Mouse (Mus musculus) cerebellum, adult 18-20 months (tissue): ENCODE measurements around the gene Ilf3.

Source experiments
- DNase-seq, 2 experiments: peaks; one replicate each; pipeline ENCODE4 v3.0.0; 2021

Ilf3 gene

DNA sequence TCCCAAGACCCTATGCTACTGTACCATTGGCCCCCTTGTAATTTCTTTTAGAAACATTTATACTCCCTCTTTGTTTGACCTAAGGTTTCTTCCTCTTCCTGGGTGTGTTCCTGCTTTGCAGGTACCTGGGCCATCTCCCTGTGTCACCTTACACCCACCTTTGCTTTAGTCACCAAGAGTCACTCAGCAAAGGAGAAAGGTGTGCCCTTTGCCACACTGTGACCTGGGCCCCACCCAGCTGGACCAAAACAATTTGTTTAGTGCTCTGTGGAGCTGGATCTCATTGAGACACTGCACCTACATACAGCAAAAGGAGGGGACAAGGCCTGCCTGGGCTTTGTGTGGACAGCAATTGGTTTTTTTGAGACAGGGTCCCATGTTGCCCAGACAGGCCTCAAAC is 72.7 kb downstream of the Ilf3 start:
- no peak for DNase-seq

DNA sequence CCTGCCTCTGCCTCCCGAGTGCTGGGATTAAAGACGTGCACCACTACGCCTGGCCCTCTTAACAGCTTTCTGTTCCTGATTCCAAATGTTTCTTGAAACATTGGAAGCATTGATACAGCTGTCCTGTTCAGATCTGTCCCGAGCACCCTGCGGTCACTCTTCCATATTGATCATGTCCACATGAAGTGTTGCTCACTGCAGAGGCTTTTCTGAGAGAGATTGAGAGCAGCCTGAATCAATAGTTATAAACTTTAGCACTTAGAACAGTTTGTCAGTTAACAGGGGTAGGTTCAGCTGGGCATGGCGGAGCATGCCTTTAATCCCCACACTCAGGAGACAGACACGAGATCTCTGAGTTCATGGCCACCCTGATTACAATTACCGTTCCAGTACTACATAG is 76.2 kb downstream of the Ilf3 start:
- no peak for DNase-seq

DNA sequence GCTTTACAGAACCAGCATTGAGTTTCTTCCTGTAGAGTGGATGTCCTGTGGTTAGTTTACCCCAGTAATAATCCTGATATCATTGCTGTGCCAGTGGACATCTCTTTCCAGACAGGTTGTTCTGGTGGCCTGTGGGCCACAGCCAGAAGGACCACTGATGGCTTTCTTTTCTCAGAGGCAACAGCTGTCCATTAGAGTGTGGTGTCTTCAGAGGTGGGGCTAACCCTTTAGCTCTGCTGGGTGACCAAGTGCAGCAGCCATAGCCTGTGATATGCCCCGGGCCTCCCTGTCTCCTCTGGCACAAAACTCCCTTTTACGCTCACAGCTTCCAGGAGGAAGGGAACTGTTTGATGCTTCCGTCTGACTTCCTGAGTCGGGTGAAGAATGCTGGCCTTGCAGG is 76.9 kb downstream of the Ilf3 start:
- no peak for DNase-seq

DNA sequence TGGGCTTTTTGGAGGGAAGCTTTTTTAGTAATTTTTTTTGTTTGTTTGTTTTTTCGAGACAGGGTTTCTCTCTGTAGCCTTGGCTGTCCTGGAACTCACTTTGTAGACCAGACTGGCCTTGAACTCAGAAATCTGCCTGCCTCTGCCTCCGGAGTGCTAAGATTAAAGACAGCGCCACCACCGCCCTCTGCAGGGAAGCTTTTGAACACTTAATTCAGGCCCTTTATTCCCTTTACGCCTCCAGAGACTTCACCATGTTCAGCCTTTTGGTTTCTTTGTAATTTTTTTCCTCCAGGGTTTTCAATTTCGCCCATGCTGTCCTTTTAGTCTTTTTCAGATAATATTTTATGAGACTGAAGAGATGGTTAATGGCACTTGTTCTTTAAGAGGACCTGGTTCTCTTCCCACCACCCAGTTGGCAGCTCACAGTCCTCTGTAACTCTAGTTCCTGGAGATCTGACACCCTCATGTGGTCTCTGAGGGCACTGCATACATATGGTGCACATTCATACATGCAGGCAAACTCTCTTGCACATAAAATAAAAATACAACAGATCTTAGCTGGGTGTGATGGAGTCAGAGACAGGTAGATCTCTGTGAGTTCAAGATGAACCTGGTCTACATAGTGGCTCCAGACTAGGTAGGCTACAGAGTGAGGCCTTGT is 77.5 kb downstream of the Ilf3 start:
- no peak for DNase-seq

DNA sequence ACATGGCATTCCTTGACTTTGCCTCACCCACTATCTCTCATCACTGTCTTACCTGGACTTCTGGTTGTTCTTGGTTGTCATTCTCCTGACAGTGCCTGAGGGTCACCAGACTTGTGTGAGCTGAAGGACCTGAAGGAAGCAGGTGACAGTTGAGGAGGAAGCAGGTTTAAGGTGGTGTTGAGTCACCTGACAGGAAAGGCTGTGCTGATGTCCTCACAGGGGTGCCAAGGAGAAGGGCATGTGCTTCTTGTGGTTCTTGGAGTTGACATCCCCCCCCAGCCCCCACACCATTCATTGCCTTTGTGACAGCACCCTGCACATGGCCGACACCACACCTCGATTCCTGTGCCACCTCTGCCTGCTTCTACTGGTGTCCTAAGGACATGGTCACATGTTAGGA is 80.1 kb downstream of the Ilf3 start:
- no peak for DNase-seq

DNA sequence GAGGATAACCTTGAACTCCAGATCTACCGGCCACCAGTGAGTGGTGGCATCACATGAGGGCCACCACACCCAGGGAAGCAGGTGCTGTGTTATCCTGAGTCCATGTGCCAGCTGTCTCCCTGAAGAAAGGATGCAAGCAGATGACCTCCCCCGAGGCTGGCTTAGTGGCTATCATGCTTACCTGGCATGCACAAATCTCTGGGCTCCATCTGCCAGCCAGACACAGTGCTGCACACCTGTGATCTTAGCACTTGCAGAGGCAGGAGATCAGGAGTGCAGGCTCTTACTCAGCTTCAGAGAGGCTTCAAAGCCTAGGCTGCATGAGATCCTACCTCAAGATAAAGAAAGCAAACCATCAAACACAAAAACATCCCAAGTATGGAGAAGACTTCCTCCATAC is 82.0 kb downstream of the Ilf3 start:
- peak in 1 of 2 experiments; percentile 29 for DNase-seq

DNA sequence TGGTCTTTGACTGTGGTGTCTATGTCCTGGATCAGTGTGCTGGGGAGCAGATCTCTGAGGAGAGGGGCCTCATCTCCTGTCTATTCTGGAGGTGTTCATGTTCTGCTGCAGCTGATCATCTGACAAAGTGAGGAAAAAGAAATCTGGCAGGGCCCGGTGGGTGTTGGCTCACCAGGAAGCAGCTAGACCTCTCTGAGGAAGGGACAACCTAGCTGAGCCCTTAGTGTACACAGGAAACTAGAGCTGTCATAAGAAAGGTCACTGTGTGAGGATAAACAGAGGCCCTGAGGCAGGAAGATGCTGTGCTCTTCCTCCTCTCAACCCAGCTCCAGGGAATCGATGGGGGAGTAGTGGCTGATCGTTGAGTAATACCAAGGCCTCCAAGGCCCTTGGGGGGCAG is 82.6 kb downstream of the Ilf3 start:
- DNase-seq, result no peak

DNA sequence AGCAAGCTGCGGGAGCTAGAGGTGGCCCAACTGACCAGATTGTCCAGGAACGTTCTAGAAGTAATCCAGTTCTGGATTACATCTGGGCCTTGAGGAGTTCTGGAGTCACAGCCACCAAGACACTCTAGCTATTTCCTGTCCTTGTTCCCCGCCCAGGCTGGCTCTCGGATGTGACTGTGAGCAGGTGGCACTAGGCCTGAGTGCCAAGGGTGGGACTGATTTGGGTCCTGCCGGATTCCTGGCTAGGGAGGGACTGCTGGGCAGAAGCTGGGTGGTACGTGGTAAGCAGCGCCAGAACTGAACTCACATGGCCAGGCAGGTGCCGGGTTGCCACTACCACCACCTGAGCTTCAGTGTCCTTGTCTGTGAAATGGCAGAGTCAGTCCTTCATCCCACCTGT is 83.7 kb downstream of the Ilf3 start:
- no peak for DNase-seq

DNA sequence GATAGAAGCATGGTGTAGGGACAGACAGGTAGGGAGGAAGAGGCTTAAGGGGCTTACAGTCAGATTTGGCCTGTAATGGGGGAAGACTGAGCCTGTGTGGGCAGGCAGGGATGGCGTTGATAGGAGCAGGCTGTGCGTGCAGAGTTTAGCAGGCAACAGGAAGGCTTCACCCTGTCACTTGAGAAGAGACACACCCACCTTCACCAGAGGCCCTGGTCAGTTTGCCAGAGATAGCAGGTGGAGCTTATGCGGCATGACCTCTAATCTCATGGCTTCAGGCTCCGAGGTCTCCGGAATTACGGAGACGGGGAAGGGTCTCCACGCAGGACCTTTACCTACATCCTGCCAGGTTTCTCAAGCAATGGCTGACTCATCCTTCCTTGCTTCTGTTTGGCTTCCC is 84.2 kb downstream of the Ilf3 start:
- no peak for DNase-seq

DNA sequence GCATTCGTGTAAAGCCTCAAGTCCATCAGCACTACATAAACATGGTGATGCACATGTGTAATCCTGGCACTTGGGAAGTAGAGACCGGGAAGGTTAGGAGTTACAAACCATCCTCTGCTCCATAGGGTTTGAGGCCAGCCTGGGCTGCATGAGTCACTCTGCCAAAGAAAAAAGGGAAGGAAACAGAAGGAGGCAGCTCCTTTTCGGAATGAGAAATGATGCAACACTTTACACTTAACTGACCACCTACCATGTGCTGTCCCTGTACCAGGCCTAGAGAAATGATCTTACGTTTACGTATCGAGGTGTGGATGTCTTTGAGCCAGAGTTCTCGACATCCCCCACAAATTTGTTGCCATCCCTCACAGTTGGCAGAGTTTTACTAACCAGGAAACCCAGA is 85.3 kb downstream of the Ilf3 start:
- DNase-seq, result no peak

DNA sequence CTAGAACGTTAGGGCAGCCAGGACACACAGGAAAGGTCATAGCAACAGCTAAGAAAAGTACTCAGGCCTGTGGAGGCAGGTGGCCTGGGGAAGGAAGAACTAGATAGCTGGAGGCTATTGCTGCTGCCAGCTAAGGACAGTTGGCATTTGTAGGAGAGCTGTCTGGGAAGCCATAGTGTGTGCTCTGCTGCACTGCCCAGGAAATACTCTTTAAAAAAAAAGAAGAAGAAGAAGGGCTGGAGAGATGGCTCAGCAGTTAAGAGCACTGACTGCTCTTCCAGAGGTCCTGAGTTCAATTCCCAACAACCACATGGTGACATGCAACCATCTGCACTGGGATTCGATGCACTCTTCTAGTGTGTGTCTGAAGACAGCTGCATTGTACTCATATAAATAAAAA is 85.8 kb downstream of the Ilf3 start:
- no peak for DNase-seq

DNA sequence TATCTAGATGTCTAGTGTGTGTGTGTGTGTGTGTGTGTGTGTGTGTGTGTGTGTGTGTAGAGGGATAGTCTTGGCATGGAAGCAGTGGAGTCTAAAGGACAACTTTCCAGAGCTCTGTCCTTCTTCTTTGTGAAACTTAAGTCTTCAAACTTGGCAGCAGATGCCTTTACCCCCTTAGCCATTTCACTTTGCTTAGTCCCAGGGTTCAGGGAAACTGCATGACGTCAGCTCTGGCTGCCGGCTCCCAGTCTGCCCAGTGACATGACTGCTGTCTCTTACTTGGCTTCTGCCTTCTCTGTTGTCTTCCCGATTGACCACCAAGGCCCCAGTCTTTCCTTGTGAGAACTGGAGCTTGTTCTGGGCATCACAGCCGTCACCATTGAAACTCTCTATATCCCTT is 86.9 kb downstream of the Ilf3 start:
- DNase-seq, result no peak
